Mouse (Mus musculus) kidney, embryonic 16.5 days (tissue): ENCODE results near the gene Mog. TPM values are rescaled to one million over a fixed set of nuclear protein-coding genes. Genes with fewer than 3 reads are reported as not detected.

Source experiments
- ATAC-seq: fragments of 200-750 bp; cut with Nextera tagmentation; 2 replicates; pipeline ENCODE4 v1.8.0; 2017; ENCODE audit warnings: moderate TSS enrichment; ENCODE audit not compliant: low FRiP score, low TSS enrichment
- H3K27ac ChIP-seq: fragments of 300-500 bp; sonication (generic); 2 replicates; pipeline ENCODE4 v1.5.1; 2014; ENCODE audit warnings: low read length
- H3K27me3 ChIP-seq: fragments of 300-500 bp; sonication (generic); 2 replicates; pipeline ENCODE4 v1.6.1; 2014; ENCODE audit warnings: low read length, control low read depth, mixed read lengths; ENCODE audit not compliant: insufficient read depth
- H3K36me3 ChIP-seq: fragments of 300-500 bp; sonication (generic); 2 replicates; pipeline ENCODE4 v1.6.1; 2014; ENCODE audit warnings: low read length, control low read depth, mixed read lengths; ENCODE audit not compliant: insufficient read depth
- H3K4me1 ChIP-seq: fragments of 300-500 bp; sonication (generic); 2 replicates; pipeline ENCODE4 v1.6.1; 2014; ENCODE audit warnings: low read length, control low read depth, mixed read lengths; ENCODE audit not compliant: insufficient read depth
- H3K4me2 ChIP-seq: fragments of 300-500 bp; sonication (generic); replicated peaks from 2 replicates; pipeline ENCODE4 v1.6.1; 2014; ENCODE audit warnings: low read depth, low read length
- H3K4me3 ChIP-seq: fragments of 300-500 bp; sonication (generic); 2 replicates; pipeline ENCODE4 v1.5.1; 2014; ENCODE audit warnings: mild to moderate bottlenecking, low read length
- H3K9ac ChIP-seq: fragments of 300-500 bp; sonication (generic); replicated peaks from 2 replicates; pipeline ENCODE4 v1.6.1; 2014; ENCODE audit warnings: low read length
- H3K9me3 ChIP-seq: fragments of 300-500 bp; sonication (generic); 2 replicates; pipeline ENCODE4 v1.6.1; 2016; ENCODE audit warnings: low read length, control low read depth
- WGBS: fragments of 180-500 bp; shearing (Covaris S2); extraction: QIAGEN DNeasy Blood & Tissue Kit; methylation state at CpG from one replicate; pipeline ENCODE4 v1.1.7; 2014; 5-methylcytosine and 5-hydroxymethylcytosine counted together
- polyA plus RNA-seq: library from polyadenylated mRNA; unstranded; fragments of >200 nt; fragmentation: Nextera tagmentation; extraction: Ambion mirVana; gene quantifications from 2 replicates; pipeline ENCODE4 v1.2.1, GENCODE M21; 2015

Mog gene
- polyA plus RNA-seq, 1 experiment from 2014 or later: 0.09 TPM

DNA sequence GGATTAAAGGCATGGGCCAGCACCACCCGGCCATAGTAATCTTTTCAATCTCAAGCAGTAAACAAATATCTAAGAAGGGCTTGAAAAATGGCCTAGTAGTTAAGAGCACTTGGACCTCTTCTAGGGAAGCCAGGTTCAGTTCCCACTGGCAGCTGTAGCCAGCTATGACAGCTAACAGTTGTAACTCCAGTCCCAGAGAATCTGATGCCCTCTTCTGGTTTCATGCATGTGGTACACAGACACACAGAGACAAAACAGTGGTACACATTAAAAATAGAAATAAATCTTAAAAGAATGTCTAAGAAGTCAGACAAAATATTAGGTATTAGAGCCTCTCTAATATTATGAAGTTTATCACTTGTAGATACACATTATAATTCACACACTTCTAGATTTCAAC is 62.1 kb downstream of the Mog start:
- H3K9ac ChIP-seq: no peak overlapping the region
- H3K36me3 ChIP-seq: peaks cover 4% of the 10 kb centered on the region; the same call in 1 of the 2 replicates
- 68% methylated on average over 1 of the region's 1 CpGs for whole genome bisulfite sequencing
- ATAC-seq: no peak
- H3K4me2 ChIP-seq: no peak overlapping the region
- peaks cover 11% of the 10 kb centered on the region for H3K4me1 ChIP-seq
- no peak overlapping the region for H3K4me3 ChIP-seq
- H3K27ac ChIP-seq: no peak overlapping the region
- H3K27me3 ChIP-seq: no peaks in the 10 kb centered on the region
- no peaks in the 10 kb centered on the region for H3K9me3 ChIP-seq

Other genes with a start within 250 kb of the Mog start
- not detected in 2 replicates for gene H2-M10.6, start 211.2 kb downstream of the Mog start, polyA plus RNA-seq
- gene Trim26, start 186.3 kb downstream of the Mog start, polyA plus RNA-seq: 41.7 and 45.8 TPM in 2 replicates
- gene Trim15, start 156.2 kb downstream of the Mog start, polyA plus RNA-seq: 0.22 and 0.27 TPM in 2 replicates
- gene Trim10, start 153.8 kb downstream of the Mog start, polyA plus RNA-seq: 2.1 and 2.4 TPM in 2 replicates
- not detected in 2 replicates for gene Trim40, start 133.3 kb downstream of the Mog start, polyA plus RNA-seq
- gene Trim31, start 125.3 kb downstream of the Mog start, polyA plus RNA-seq: not detected in 2 replicates
- 0.22 and 0.27 TPM in 2 replicates for gene Rnf39, start 80.5 kb downstream of the Mog start, polyA plus RNA-seq
- gene Ppp1r11, start 71.7 kb downstream of the Mog start, polyA plus RNA-seq: 111 and 116 TPM in 2 replicates
- gene Znrd1, start 64.8 kb downstream of the Mog start, polyA plus RNA-seq: 90.7 and 94.7 TPM in 2 replicates
- 6.7 and 6.8 TPM in 2 replicates for gene Znrd1as, start 64.8 kb downstream of the Mog start, polyA plus RNA-seq
- not detected in 2 replicates for gene 2410137M14Rik, start 42.2 kb downstream of the Mog start, polyA plus RNA-seq
- gene H2-M5, start 33.9 kb downstream of the Mog start, polyA plus RNA-seq: 0.44 and 0.57 TPM in 2 replicates
- gene Zfp57, start 22.2 kb downstream of the Mog start, polyA plus RNA-seq: 64.5 and 66.7 TPM in 2 replicates
- 5.6 and 7.7 TPM in 2 replicates for gene Gabbr1, start 22.6 kb upstream of the Mog start, polyA plus RNA-seq
- gene Olfr90, start 65.1 kb upstream of the Mog start, polyA plus RNA-seq: not detected in 2 replicates
- gene Olfr91, start 74.9 kb upstream of the Mog start, polyA plus RNA-seq: not detected in 2 replicates
- not detected in 2 replicates for gene Olfr92, start 96.7 kb upstream of the Mog start, polyA plus RNA-seq
- gene Olfr93, start 138.1 kb upstream of the Mog start, polyA plus RNA-seq: not detected in 2 replicates
- gene Ubd, start 170.5 kb upstream of the Mog start, polyA plus RNA-seq: not detected in 2 replicates
- not detected in 2 replicates for gene Olfr94, start 177.6 kb upstream of the Mog start, polyA plus RNA-seq
- not detected in 2 replicates for gene Olfr95, start 189.7 kb upstream of the Mog start, polyA plus RNA-seq
- not detected in 2 replicates for gene Olfr96, start 196.7 kb upstream of the Mog start, polyA plus RNA-seq
- gene Olfr97, start 213.9 kb upstream of the Mog start, polyA plus RNA-seq: not detected in 2 replicates
- not detected in 2 replicates for gene Olfr98, start 240.4 kb upstream of the Mog start, polyA plus RNA-seq
- 1.5 TPM in 2 replicates for gene H2-M3, start 246.8 kb upstream of the Mog start, polyA plus RNA-seq